10 mouse cellular contexts compared by ENCODE assay signal in the genomic region with DNA sequence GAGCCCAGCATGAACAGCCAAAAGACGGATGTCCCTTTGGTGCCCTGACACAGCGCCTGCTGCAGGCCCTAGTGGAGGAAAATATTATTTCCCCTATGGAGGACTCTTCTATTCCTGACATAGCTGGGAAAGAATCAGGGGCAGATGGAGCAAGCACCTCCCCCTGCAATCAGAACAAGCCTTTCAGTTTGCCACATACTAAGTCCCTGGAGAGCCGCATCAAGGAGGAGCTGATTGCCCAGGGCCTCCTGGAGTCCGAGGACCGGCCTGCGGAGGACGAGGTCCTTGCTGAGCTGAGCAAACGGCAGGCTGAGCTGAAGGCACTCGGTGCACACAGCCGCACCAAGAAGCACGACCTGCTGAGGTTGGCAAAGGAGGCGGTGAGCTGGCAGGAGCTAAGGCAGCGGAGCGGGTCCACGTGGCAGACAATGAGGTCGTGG. TPM values are rescaled to one million over a fixed set of nuclear protein-coding genes. Genes with fewer than 3 reads are reported as not detected.
DNase-seq lines count a peak whose midpoint lies in the region; ATAC-seq and TF ChIP-seq lines count a peak whose summit lies in the region.
"Had no signal": no experiment of that assay in that cellular context is flagged by ENCODE, and none has a peak within 500 bp of the region (broad histone marks: within the 10 kb centered on the region; RNA-seq: fewer than 3 reads in every experiment).

No protein-coding gene starts in this region.

- 30% methylated on average over 16 of the region's 16 CpGs for WGBS in heart, embryonic 15.5 days
- 34% methylated on average over 16 of the region's 16 CpGs for WGBS in forebrain, postnatal 0 days
- 36% methylated on average over 16 of the region's 16 CpGs for WGBS in midbrain, embryonic 15.5 days
- WGBS in intestine, embryonic 16.5 days = 57% methylated on average over 16 of the region's 16 CpGs

- H3K9me3 ChIP-seq in heart, embryonic 15.5 days (replicated peaks) = no peaks in the 10 kb centered on the region
- H3K9me3 ChIP-seq in forebrain, postnatal 0 days (ENCODE audit: low read length) = no peaks in the 10 kb centered on the region
- H3K9me3 ChIP-seq in midbrain, embryonic 15.5 days = no peaks in the 10 kb centered on the region
- H3K9me3 ChIP-seq in intestine, embryonic 16.5 days (ENCODE audit: control insufficient read depth, low read length) = no peaks in the 10 kb centered on the region
- H3K9me3 ChIP-seq: lung, embryonic 15.5 days had no signal

- H3K27me3 ChIP-seq in heart, embryonic 15.5 days = 0 out of 2 replicates have a peak, but pooled peaks cover 3% of the 10 kb centered on the region
- no peaks in the 10 kb centered on the region for H3K27me3 ChIP-seq in forebrain, postnatal 0 days (ENCODE audit: insufficient read depth, low read length)
- 0 out of 2 replicates have a peak, but pooled peaks cover 4% of the 10 kb centered on the region for H3K27me3 ChIP-seq in midbrain, embryonic 15.5 days (replicated peaks)
- no peaks in the 10 kb centered on the region for H3K27me3 ChIP-seq in intestine, embryonic 16.5 days (replicated peaks; ENCODE audit: control insufficient read depth, insufficient read depth, low read length)
- H3K27me3 ChIP-seq: lung, embryonic 15.5 days had no signal

- 0 out of 2 replicates have a peak, but pooled peaks have one; percentile 43 for ATAC-seq in heart, embryonic 15.5 days (replicated peaks; ENCODE audit: insufficient number of reproducible peaks, insufficient read depth, low FRiP score, low read depth)
- peak; percentile 88 for ATAC-seq in cerebellum, adult (ENCODE audit: insufficient number of reproducible peaks, low FRiP score, low TSS enrichment)
- ATAC-seq in forebrain, postnatal 0 days = peak; percentile 66; the same call in 1 of the 2 replicates
- no peak for ATAC-seq in midbrain, embryonic 15.5 days (replicated peaks)
- ATAC-seq in intestine, embryonic 16.5 days = no peak
- no peak for ATAC-seq in activated CD4-positive, CD25-positive, alpha-beta regulatory T cell, adult 4 months

- peak overlapping the region; percentile 45 for H3K4me2 ChIP-seq in heart, embryonic 15.5 days
- peak overlapping the region; percentile 31; the same call in 1 of the 2 replicates for H3K4me2 ChIP-seq in forebrain, postnatal 0 days (ENCODE audit: low read depth)
- H3K4me2 ChIP-seq in midbrain, embryonic 15.5 days = peak overlapping the region; percentile 11; the same call in 1 of the 2 replicates
- no peak overlapping the region for H3K4me2 ChIP-seq in intestine, embryonic 16.5 days (ENCODE audit: low read depth, low read length)
- H3K4me2 ChIP-seq: lung, embryonic 15.5 days had no signal

- no peaks in the 10 kb centered on the region for H3K36me3 ChIP-seq in heart, embryonic 15.5 days
- H3K36me3 ChIP-seq in forebrain, postnatal 0 days (ENCODE audit: insufficient read depth) = no peaks in the 10 kb centered on the region
- no peaks in the 10 kb centered on the region for H3K36me3 ChIP-seq in midbrain, embryonic 15.5 days (replicated peaks)
- no peaks in the 10 kb centered on the region for H3K36me3 ChIP-seq in intestine, embryonic 16.5 days (ENCODE audit: control insufficient read depth, insufficient read depth, low read length)
- H3K36me3 ChIP-seq: lung, embryonic 15.5 days had no signal

- DNase-seq in heart, adult 8-10 months (ENCODE audit: low spot score) = no peak
- DNase-seq in forebrain, postnatal 0 days = no peak
- no peak for DNase-seq in gastrocnemius, postnatal 4 days (ENCODE audit: low spot score in 2 of 2)

- peak overlapping the region; percentile 11; the same call in 1 of the 2 replicates for H3K4me3 ChIP-seq in heart, embryonic 15.5 days
- H3K4me3 ChIP-seq in forebrain, postnatal 0 days (ENCODE audit: low read depth, low read length) = no peak overlapping the region
- H3K4me3 ChIP-seq in midbrain, embryonic 15.5 days = no peak overlapping the region
- no peak overlapping the region for H3K4me3 ChIP-seq in intestine, embryonic 16.5 days (ENCODE audit: low read length)
- H3K4me3 ChIP-seq: lung, embryonic 15.5 days had no signal

- 0 out of 2 replicates have a peak overlapping the region, but pooled peaks have one; percentile 7 for H3K9ac ChIP-seq in heart, embryonic 15.5 days
- no peak overlapping the region for H3K9ac ChIP-seq in forebrain, postnatal 0 days
- H3K9ac ChIP-seq in midbrain, embryonic 15.5 days = no peak overlapping the region
- H3K9ac ChIP-seq in intestine, embryonic 16.5 days (ENCODE audit: low read depth, low read length) = no peak overlapping the region
- H3K9ac ChIP-seq: lung, embryonic 15.5 days had no signal

- no peak overlapping the region for H3K27ac ChIP-seq in heart, embryonic 15.5 days
- H3K27ac ChIP-seq in forebrain, postnatal 0 days (ENCODE audit: low read depth, low read length) = no peak overlapping the region
- no peak overlapping the region for H3K27ac ChIP-seq in midbrain, embryonic 15.5 days
- H3K27ac ChIP-seq in intestine, embryonic 16.5 days (ENCODE audit: low read length) = no peak overlapping the region
- H3K27ac ChIP-seq: lung, embryonic 15.5 days had no signal

- TF ChIP-seq CTCF in forebrain, postnatal 0 days (IDR thresholded peaks at IDR 0.05; ENCODE audit: low read depth) = peak; percentile 46

- H3K4me1 ChIP-seq in heart, embryonic 15.5 days (replicated peaks) = no peaks in the 10 kb centered on the region
- no peaks in the 10 kb centered on the region for H3K4me1 ChIP-seq in forebrain, postnatal 0 days (ENCODE audit: insufficient read depth)
- no peaks in the 10 kb centered on the region for H3K4me1 ChIP-seq in midbrain, embryonic 15.5 days
- no peaks in the 10 kb centered on the region for H3K4me1 ChIP-seq in intestine, embryonic 16.5 days (ENCODE audit: control insufficient read depth, insufficient read depth, low read length)
- H3K4me1 ChIP-seq: lung, embryonic 15.5 days had no signal

RNA-seq across cellular contexts. Expression of gene Srsf6, which starts 23.3 kb away (rescaled TPM):
- polyA plus RNA-seq in heart, embryonic 15.5 days (2015; fragmentation: Nextera tagmentation; extraction: Ambion mirVana) = 105 and 121 TPM in 2 replicates
- total RNA-seq in heart, adult 8-10 months (2022) = 10 to 100 TPM; 53.4 to 66.5 (median 60.8) TPM
- 121 and 146 TPM in 2 replicates for total RNA-seq in forebrain, postnatal 0 days (2014; rRNA removed)
- polyA plus RNA-seq in forebrain, postnatal 0 days (2015; fragmentation: Nextera tagmentation; extraction: Ambion mirVana) = 110 and 133 TPM in 2 replicates
- 141 and 142 TPM in 2 replicates for polyA plus RNA-seq in midbrain, embryonic 15.5 days (2015; fragmentation: Nextera tagmentation; extraction: Ambion mirVana)
- total RNA-seq in gastrocnemius, postnatal 4 days (2021) = 100 to 1,000 TPM; 125 to 132 TPM
- polyA plus RNA-seq in intestine, embryonic 16.5 days (2015; fragmentation: Nextera tagmentation; extraction: Ambion mirVana) = 156 and 159 TPM in 2 replicates
- 10 to 100 TPM; 39.6 to 43.9 TPM for polyA plus RNA-seq in activated CD4-positive, CD25-positive, alpha-beta regulatory T cell, adult 4 months (2017; shearing (Covaris generic))

RNA-seq across cellular contexts. Expression of gene L3mbtl1, which starts 35.2 kb away (rescaled TPM):
- 0.09 TPM in 1 of 2 replicates, not detected in the other for polyA plus RNA-seq in heart, embryonic 15.5 days (2015; fragmentation: Nextera tagmentation; extraction: Ambion mirVana)
- total RNA-seq in heart, adult 8-10 months (2022) = not detected
- total RNA-seq in forebrain, postnatal 0 days (2014; rRNA removed) = 6.5 and 10.4 TPM in 2 replicates
- polyA plus RNA-seq in forebrain, postnatal 0 days (2015; fragmentation: Nextera tagmentation; extraction: Ambion mirVana) = 1.6 and 3.4 TPM in 2 replicates
- 3.9 and 4.4 TPM in 2 replicates for polyA plus RNA-seq in midbrain, embryonic 15.5 days (2015; fragmentation: Nextera tagmentation; extraction: Ambion mirVana)
- total RNA-seq in gastrocnemius, postnatal 4 days (2021) = under 1 TPM; 0.17 to 0.70 TPM
- 0.09 TPM in 2 replicates for polyA plus RNA-seq in intestine, embryonic 16.5 days (2015; fragmentation: Nextera tagmentation; extraction: Ambion mirVana)
- polyA plus RNA-seq in activated CD4-positive, CD25-positive, alpha-beta regulatory T cell, adult 4 months (2017; shearing (Covaris generic)) = under 1 TPM; 0.12 to 0.64 TPM
- total RNA-seq: common myeloid progenitor, adult 5-6 weeks had no signal

Comparison
In these comparisons a context has a peak if more than half of its experiments do, and no peak if none do; other contexts are left out.
1. ATAC-seq: peak in heart, embryonic 15.5 days (single experiment), cerebellum, adult (single experiment) and forebrain, postnatal 0 days (single experiment); none in midbrain, embryonic 15.5 days (single experiment), intestine, embryonic 16.5 days (single experiment) and activated CD4-positive, CD25-positive, alpha-beta regulatory T cell, adult 4 months (single experiment).